Mouse (Mus musculus) Muller cell, postnatal 12 days (primary cell): Measurements from ENCODE around the gene Med17.

Source experiments
- DNase-seq: peaks from one replicate; pipeline ENCODE4 v3.0.0-alpha.2; 2015; ENCODE audit errors: inconsistent ontology term

The Med17 gene

GRCm38 (mm10) chr9:15237516-15238296 lies 42.0 kb downstream of the Med17 start:
- no peak for DNase-seq

- DNase-seq: no peak
Observed at GRCm38 (mm10) chr9:15235986-15236385, 43.7 kb downstream of the Med17 start.

GRCm38 (mm10) chr9:15233604-15234003 lies 46.1 kb downstream of the Med17 start:
- DNase-seq: no peak

GRCm38 (mm10) chr9:15232445-15232844 lies 47.3 kb downstream of the Med17 start:
- DNase-seq: no peak

GRCm38 (mm10) chr9:15224912-15225311 lies 54.8 kb downstream of the Med17 start:
- DNase-seq: no peak

GRCm38 (mm10) chr9:15213695-15214094 lies 66.0 kb downstream of the Med17 start:
- no peak for DNase-seq

GRCm38 (mm10) chr9:15211876-15212275 lies 67.9 kb downstream of the Med17 start:
- no peak for DNase-seq
